Mouse (Mus musculus) thymus, postnatal 36 days (tissue): ENCODE data around the gene Aurka.
A peak's percentile ranks its signal among the peaks of the same experiment; 100 is the strongest.

Source experiments
- DNase-seq, 2 experiments: peaks; one replicate each; pipeline ENCODE4 v3.0.0; 2022; ENCODE audit warnings: mixed read lengths in 2 of 2

Gene Aurka

DNA sequence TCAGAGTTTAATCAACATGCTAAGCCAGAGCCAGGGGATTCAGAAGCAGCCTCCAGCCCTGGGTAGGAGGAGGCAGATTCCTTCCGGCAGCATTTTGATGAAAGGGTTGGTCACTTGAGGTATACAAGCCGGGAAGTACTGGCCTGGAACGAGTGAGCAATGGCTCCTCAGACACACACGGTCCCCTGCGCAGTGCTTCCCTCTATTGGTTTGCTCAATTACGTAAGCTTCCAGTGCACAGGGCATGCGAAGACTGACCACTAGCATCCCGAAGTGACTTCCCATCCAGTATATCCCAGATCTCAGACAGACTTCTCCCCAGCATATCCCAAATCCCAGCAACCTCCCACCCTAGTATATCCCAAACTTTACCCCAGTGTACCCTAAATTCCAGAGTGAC, 42.1 kb downstream of the Aurka start:
- no peak for DNase-seq

DNA sequence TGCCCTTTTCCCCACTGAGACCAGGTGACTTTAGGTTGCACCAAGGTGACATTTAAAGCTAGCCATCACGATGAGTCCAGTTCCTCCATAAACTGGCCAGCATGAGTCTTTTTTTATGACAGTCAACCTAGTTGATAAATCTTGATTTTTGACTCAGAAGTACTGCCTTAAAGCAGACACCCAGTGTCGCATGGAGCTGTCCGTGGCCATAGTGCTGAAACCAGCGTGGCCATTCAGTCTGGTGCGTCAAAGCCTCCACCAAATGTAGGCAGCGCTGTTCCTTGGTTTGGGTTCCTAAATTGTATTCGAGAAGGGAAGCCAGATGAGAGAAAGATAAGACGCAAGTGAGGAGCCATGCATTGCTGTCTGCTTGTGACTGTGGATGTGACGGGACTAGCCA, 49.5 kb downstream of the Aurka start:
- DNase-seq: peak; percentile 24 to 33

DNA sequence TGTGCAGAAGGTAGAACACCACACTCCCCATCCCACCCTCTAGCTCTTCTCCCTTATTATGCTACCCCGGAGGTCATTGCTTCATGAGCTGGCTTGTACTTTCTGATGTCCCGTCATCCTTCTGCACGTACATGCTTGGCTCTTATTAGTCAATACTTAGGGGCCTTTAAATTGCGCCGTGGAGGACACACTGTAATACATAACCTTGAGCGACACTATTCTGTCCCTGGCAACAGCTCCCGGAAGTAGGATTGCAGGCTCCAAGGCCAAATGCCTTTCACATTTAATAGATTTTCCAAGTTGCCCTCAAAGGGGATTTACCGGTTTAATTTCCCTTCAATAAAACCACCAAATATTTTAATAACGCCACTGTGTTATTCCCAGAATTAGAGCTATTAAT, 58.6 kb downstream of the Aurka start:
- DNase-seq: no peak

DNA sequence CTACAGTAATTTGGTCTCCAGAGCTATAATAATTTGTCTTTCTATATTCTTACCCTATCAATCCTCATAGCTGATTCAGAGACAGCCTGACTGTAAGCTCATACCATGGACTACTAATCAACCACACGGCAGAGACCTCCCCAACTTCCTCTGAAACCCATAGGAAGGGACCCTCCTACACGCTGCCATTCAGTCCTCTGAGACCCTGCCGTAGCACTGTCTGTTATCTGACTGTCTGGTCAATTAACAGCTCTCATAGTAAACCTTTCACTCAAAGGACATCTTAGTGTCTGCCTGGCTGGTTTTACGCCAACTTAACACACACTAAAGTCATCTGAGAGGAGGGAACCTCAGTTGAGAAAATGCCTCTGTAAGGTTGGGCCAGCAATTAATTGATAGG, 63.8 kb downstream of the Aurka start:
- DNase-seq: no peak
